Mouse (Mus musculus): ENCODE data around the gene Skap2.

The Skap2 gene

GRCm38 (mm10) chr6:52005963-52006648 lies 6.2 kb downstream of the Skap2 start:
- no peak for DNase-seq (ENCODE audit: low read depth, low spot score)

- no peak for DNase-seq (ENCODE audit: low read depth, low spot score)
Measured at GRCm38 (mm10) chr6:52005616-52005962, 6.8 kb downstream of the Skap2 start.

DNA sequence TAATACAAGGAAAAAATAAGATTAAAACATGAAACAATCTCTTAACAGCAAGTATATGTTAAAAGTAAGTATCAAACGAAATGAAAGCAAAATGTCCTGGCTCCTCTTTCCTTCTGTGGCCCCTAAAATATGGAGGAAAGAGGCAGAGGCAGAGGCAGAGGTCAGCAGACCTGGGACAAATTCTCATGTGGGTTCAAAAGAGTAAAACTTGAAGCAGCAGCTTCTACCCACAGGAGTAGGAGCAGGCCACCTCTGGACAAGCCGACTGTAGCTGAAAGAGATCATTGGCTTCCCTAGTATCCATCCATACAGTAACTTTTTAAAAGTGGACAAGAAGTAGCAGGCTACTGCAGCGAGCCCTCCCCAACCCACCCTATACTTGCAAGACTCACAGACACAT lies 7.4 kb downstream of the Skap2 start:
- DNase-seq (ENCODE audit: low read depth, low spot score): no peak

GRCm38 (mm10) chr6:52002676-52003075 lies 9.7 kb downstream of the Skap2 start:
- DNase-seq (ENCODE audit: low read depth, low spot score): peak; percentile 54

GRCm38 (mm10) chr6:51999157-51999478 lies 13.2 kb downstream of the Skap2 start:
- DNase-seq (ENCODE audit: low read depth, low spot score): no peak

GRCm38 (mm10) chr6:51998409-51999156 lies 13.8 kb downstream of the Skap2 start:
- no peak for DNase-seq (ENCODE audit: low read depth, low spot score)

DNA sequence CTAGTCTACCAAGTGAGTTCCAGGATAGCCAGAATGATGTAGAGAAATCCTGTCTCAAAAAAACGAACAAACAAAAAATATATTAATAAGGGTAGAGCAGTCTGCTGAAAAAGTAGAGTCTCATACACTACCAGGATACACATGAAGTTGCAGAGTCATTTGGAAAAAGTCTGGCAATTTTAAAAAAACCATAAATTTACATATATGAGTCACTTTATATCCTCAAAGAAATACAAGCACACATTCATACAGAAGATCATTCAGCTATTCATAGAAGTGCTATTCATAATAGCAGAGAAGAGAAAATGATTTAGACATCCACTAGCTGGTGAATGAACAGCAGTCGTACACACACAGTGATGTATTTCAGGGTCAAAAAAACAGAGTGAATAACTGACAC lies 24.4 kb downstream of the Skap2 start:
- no peak for DNase-seq (ENCODE audit: low read depth, low spot score)

- no peak for DNase-seq (ENCODE audit: low read depth, low spot score)
Measured at GRCm38 (mm10) chr6:51977638-51978037, 34.7 kb downstream of the Skap2 start.

DNA sequence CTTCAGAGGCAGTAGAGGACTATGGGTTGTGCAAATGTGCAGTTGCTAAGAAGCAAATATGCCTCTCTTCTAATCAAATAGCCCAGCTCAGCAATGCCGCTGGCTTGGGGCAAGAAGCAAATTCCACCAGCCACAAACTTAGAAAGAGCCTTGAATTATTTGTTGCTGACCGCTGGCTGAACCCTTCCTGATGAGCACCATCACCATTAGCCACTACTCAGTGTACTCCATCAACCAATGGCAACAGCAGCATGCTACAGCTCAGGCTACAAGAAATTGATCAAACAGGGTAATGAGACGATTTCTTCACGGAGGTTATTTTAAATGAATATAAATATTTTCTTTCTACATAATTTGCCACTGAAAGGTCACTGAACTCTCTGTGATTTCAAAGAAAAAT lies 36.6 kb downstream of the Skap2 start:
- DNase-seq (ENCODE audit: low read depth, low spot score): no peak

- DNase-seq (ENCODE audit: low read depth, low spot score): no peak
Measured at GRCm38 (mm10) chr6:51958992-51959391, 53.4 kb downstream of the Skap2 start.

- no peak for DNase-seq (ENCODE audit: low read depth, low spot score)
Measured at GRCm38 (mm10) chr6:51956048-51956792, 56.1 kb downstream of the Skap2 start.

DNA sequence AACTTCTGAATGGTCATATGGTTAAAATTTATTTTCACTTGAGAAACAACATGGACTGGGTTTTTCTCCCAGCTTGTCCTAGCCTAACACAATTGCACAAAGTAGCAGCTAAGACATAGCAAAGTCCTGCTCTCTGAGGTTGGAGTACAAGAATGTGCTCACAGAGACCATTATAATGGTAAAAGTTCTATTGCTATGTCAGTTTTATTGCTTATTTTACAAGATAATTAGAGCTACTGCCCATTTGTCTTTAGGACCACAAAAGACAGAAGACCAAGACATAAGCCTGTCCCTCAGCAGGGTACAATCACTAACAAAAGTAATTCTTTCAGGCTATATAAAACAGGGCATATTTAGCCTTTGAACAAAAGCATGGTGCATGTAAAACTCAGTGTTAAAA lies 64.7 kb downstream of the Skap2 start:
- DNase-seq (ENCODE audit: low read depth, low spot score): no peak

- DNase-seq (ENCODE audit: low read depth, low spot score): no peak
Measured at GRCm38 (mm10) chr6:51944916-51945315, 67.4 kb downstream of the Skap2 start.

GRCm38 (mm10) chr6:51933998-51934397 lies 78.4 kb downstream of the Skap2 start:
- no peak for DNase-seq (ENCODE audit: low read depth, low spot score)

DNA sequence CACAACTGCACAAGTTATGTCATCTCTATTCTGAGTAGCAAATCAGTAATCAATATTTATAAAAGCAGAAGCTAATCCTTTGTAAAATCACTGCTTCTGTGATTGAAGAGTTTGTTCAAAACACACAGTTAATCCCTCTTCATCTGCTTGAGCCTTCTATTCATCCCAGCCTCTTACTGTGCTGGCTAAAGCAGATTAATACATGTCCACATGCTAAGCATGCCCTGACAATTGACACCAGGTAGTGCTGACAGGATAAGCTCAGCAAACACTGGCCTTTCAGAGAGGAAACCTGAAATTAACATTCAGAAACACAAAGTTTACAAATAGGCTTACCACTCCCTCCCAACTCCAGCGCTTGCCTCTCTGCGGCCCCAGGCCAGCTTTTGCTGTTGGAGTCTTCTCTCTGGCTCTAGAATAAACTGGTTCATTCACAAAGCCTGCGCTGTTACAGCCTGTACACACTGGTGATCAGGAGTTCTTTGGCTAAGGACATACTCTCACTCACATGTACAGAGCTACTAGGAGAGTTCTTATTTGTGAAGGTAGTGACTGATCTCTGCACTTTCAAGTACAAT lies 79.2 kb downstream of the Skap2 start:
- no peak for DNase-seq (ENCODE audit: low read depth, low spot score)

- no peak for DNase-seq (ENCODE audit: low read depth, low spot score)
Measured at GRCm38 (mm10) chr6:51927101-51927500, 85.2 kb downstream of the Skap2 start.

GRCm38 (mm10) chr6:51921831-51922230 lies 90.5 kb downstream of the Skap2 start:
- DNase-seq (ENCODE audit: low read depth, low spot score): no peak

DNA sequence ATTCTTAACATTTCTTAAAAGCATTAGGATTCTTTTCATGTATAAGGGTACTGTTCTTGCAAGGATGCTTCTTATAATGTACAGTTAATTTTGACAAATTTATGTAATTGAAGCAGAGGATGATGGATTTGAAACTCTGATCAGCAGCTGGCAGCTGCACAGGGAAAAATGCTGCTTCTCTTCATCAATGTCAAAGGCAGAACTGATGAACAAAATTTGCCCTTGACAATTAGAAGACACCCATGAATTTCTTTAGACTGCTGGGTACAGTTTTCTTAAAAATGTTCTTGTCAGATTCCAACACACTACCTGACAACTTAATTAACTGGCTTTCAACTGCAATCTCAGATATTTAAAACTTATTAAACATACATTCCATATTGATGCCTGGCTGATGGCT lies 103.9 kb downstream of the Skap2 start:
- DNase-seq (ENCODE audit: low read depth, low spot score): peak; percentile 47

DNA sequence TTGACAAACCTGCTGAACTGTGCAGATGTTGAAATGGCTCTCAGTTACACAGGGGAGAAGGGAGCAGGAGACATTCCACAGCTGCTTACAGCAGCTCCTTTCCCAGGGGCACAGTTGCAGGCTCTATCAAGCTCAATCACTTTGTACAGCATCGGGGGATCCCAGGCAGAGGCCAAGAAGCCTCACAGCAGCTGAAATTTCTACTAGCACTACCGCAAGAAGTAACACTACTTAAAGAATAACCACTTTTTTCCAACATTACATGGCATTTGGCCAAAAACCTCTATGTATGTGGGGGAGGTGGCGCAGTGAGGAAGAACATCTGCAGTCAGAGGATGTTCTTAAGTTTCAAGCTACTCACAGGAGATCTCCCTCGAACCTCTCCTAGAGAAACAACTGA lies 106.7 kb downstream of the Skap2 start:
- DNase-seq (ENCODE audit: low read depth, low spot score): no peak

DNA sequence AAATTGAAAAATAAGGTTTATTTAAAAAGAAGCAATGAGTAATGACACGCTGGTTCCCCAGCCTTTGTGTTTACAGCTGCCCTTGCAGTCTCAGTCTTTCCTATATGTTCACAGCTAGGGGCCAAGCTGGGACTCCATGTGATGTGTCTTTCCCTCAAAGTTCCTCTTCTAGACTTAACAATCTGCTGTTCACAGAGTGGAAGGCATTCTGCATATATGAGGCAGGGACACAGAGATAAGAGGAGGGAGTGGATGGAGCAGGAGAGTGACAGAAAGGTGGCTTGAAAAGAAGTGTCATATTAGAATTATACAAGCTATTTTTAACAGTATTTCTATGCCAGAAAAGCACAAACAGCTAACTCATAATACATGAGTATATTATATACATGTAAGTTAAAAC lies 110.8 kb downstream of the Skap2 start:
- no peak for DNase-seq (ENCODE audit: low read depth, low spot score)

GRCm38 (mm10) chr6:51898318-51898994 lies 113.9 kb downstream of the Skap2 start:
- no peak for DNase-seq (ENCODE audit: low read depth, low spot score)

GRCm38 (mm10) chr6:51895753-51896152 lies 116.6 kb downstream of the Skap2 start:
- no peak for DNase-seq (ENCODE audit: low read depth, low spot score)

Measured in brain, embryonic 18.5 days (tissue).